Mouse (Mus musculus) forebrain, embryonic 13.5 days (tissue): ENCODE results near the gene G6pc2. TPM values are rescaled to one million over a fixed set of nuclear protein-coding genes. Genes with fewer than 3 reads are reported as not detected.

Experiments
- ATAC-seq: fragments of 200-750 bp; cut with Nextera tagmentation; 2 replicates; pipeline ENCODE4 v1.8.0; 2017
- H3K27ac ChIP-seq: fragments of 300-500 bp; sonication (generic); 2 replicates; pipeline ENCODE4 v1.5.1; 2015; ENCODE audit warnings: inconsistent platforms, mild to moderate bottlenecking, moderate library complexity
- H3K27me3 ChIP-seq: fragments of 300-500 bp; sonication (generic); 2 replicates; pipeline ENCODE4 v1.6.1; 2015; ENCODE audit warnings: mild to moderate bottlenecking, inconsistent platforms
- H3K36me3 ChIP-seq: fragments of 300-500 bp; sonication (generic); 2 replicates; pipeline ENCODE4 v1.6.1; 2015; ENCODE audit warnings: mild to moderate bottlenecking, inconsistent platforms; ENCODE audit not compliant: poor library complexity, severe bottlenecking
- H3K4me1 ChIP-seq: fragments of 300-500 bp; sonication (generic); 2 replicates; pipeline ENCODE4 v1.6.1; 2015; ENCODE audit warnings: inconsistent platforms
- H3K4me2 ChIP-seq: fragments of 300-500 bp; sonication (generic); 2 replicates; pipeline ENCODE4 v1.6.1; 2015; ENCODE audit warnings: inconsistent platforms, mild to moderate bottlenecking, moderate library complexity
- H3K4me3 ChIP-seq: fragments of 300-500 bp; sonication (generic); 2 replicates; pipeline ENCODE4 v1.5.1; 2015; ENCODE audit warnings: mild to moderate bottlenecking, inconsistent platforms
- H3K9ac ChIP-seq: fragments of 300-500 bp; sonication (generic); 2 replicates; pipeline ENCODE4 v1.6.1; 2015; ENCODE audit warnings: mild to moderate bottlenecking, inconsistent platforms
- H3K9me3 ChIP-seq: fragments of 300-500 bp; sonication (generic); replicated peaks from 2 replicates; pipeline ENCODE4 v1.6.1; 2016; ENCODE audit warnings: inconsistent platforms
- WGBS: fragments of 180-500 bp; shearing (Covaris S2); methylation state at CpG from one replicate; pipeline ENCODE4 v1.1.7; 2015; 5-methylcytosine and 5-hydroxymethylcytosine counted together
- polyA plus RNA-seq: library from polyadenylated mRNA; unstranded; fragments of >200 nt; fragmentation: Nextera tagmentation; extraction: Ambion mirVana; gene quantifications from 2 replicates; pipeline ENCODE4 v1.2.1, GENCODE M21; 2015

Gene G6pc2
- polyA plus RNA-seq, 1 experiment from 2014 or later, result not detected

DNA sequence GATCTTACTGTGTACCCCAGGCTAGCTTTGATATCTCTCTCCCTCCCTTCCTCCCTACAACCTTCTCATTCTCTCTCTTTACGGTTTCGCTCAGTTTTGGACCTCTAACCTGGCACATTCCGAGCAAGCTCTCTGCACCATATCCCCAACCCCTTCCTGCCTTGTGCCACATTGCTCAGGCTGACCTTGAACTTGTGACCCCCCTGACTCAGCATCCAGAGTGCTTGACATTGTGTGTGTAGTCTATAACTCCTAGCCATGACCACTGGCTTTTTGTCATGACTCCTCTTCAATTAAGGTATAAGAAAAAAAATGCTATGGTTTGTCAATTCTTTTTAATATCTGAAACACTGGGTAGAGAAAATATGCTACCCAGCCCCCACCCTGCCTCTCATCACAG, 1.2 kb upstream of the G6pc2 start:
- H3K36me3 ChIP-seq, result no peaks in the 10 kb centered on the region
- no peak overlapping the region for H3K9ac ChIP-seq
- H3K27me3 ChIP-seq, result no peaks in the 10 kb centered on the region
- no peak for ATAC-seq
- 91% methylated on average over 3 of the region's 3 CpGs for WGBS
- H3K4me2 ChIP-seq, result no peak overlapping the region
- H3K9me3 ChIP-seq, result no peaks in the 10 kb centered on the region
- peaks cover 11% of the 10 kb centered on the region for H3K4me1 ChIP-seq
- no peak overlapping the region for H3K27ac ChIP-seq
- H3K4me3 ChIP-seq, result no peak overlapping the region

DNA sequence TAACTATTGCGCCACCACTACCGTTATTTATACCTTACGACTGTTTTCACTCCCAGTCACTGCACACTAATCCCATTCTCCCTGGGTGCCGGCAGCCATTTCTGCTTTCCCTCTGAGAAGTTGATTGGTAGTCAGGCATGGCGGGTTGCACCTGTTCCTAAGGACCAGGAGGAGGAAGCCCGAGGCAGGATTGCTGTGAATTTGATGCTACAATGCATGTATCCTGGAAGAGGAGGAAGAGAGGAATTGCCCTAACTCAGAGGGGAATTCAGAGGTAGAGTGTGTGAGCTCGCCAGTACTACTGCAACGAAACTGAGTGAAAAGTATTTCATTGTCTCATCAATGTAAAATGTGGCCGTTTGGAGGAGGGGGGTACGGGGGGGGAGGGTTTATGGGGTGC, 1.8 kb downstream of the G6pc2 start:
- H3K36me3 ChIP-seq, result no peaks in the 10 kb centered on the region
- H3K4me2 ChIP-seq, result no peak overlapping the region
- H3K27me3 ChIP-seq, result no peaks in the 10 kb centered on the region
- H3K27ac ChIP-seq, result no peak overlapping the region
- no peak overlapping the region for H3K4me3 ChIP-seq
- ATAC-seq, result no peak
- H3K9ac ChIP-seq, result no peak overlapping the region
- WGBS, result 68% methylated on average over 10 of the region's 10 CpGs
- H3K4me1 ChIP-seq, result 0 out of 2 replicates have a peak, but pooled peaks cover 5% of the 10 kb centered on the region
- H3K9me3 ChIP-seq, result no peaks in the 10 kb centered on the region

DNA sequence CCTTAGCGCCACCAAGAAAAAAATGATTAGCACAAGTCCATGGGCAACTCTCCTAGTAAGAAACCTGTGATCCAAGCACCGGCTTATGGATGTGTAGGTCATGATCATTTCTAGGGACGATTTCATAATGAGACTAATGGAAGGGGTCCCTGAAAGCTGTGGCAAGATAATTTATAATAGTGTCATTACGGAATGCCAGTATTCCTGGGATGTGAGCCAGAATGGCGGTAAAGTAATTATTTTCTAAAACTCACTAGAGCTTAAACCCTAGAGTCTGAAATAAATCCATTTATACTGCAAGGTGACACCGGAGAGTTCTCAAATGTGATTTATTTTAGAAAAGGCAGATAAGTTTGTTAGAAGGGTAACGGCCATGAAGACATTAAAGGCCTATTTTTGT, 4.4 kb downstream of the G6pc2 start:
- Histone ChIP-seq H3K9me3 (no peaks in the 10 kb centered on the region), H3K4me3 (no peak overlapping the region), H3K36me3 (no peaks in the 10 kb centered on the region), H3K27me3 (no peaks in the 10 kb centered on the region), H3K9ac (no peak overlapping the region), H3K4me2 (no peak overlapping the region), H3K4me1 (0 out of 2 replicates have a peak, but pooled peaks cover 5% of the 10 kb centered on the region), H3K27ac (no peak overlapping the region)
- no peak for ATAC-seq
- WGBS, result 67% methylated on average over 7 of the region's 7 CpGs

DNA sequence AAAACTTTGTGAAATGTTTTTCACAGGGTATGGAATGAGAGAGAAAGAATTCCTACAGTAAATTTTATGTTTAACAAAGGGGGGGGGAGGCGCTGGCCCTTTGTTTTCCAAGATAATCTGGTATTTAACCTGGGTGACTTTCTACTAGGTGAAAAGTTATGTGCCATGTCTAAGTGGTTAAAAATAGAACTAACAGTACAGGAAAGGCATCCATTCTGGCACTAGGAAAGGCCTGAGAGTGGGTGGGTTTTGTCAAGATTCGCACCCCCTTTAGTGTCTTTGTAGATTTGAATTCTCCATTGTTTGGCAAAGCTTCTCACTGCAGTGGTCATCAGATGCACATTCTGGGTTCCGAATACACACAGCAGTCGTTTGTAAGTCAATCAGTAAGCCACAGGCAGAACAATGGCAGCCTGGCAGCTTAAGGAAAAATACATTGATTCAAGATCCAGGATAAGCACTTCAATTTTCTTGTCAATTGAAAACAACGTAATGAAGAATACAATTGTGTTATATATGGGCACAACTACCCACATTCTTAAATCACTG, 11.1 kb downstream of the G6pc2 start:
- no peak overlapping the region for H3K4me2 ChIP-seq
- no peaks in the 10 kb centered on the region for H3K9me3 ChIP-seq
- H3K9ac ChIP-seq, result no peak overlapping the region
- no peak overlapping the region for H3K27ac ChIP-seq
- peaks cover 11% of the 10 kb centered on the region; the same call in 1 of the 2 replicates for H3K27me3 ChIP-seq
- no peaks in the 10 kb centered on the region for H3K4me1 ChIP-seq
- no peaks in the 10 kb centered on the region for H3K36me3 ChIP-seq
- WGBS, result 22% methylated on average over 5 of the region's 5 CpGs
- no peak for ATAC-seq
- no peak overlapping the region for H3K4me3 ChIP-seq

DNA sequence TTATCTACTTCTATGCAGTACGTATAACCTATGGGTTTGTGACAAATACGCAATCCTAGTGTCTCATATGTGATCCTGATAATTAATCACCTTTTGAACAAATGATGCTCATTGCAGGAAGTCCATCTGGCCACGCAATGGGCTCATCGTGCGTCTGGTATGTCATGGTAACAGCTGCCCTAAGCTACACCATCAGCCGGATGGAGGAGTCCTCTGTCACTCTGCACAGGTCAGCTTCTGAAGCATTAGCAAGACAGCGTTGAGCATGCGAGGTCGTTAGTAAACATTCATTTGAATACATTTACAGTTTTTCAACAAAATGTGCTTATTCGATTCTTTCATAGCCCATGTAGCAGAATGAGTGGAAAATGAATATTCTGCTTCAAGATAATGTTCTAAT, 11.9 kb downstream of the G6pc2 start:
- Histone ChIP-seq H3K27me3 (peaks cover 11% of the 10 kb centered on the region; the same call in 1 of the 2 replicates), H3K4me3 (no peak overlapping the region), H3K9ac (no peak overlapping the region), H3K9me3 (no peaks in the 10 kb centered on the region), H3K36me3 (no peaks in the 10 kb centered on the region), H3K27ac (no peak overlapping the region), H3K4me2 (no peak overlapping the region), H3K4me1 (no peaks in the 10 kb centered on the region)
- ATAC-seq, result peak; percentile 74; the same call in 1 of the 2 replicates
- WGBS, result 56% methylated on average over 10 of the region's 10 CpGs

DNA sequence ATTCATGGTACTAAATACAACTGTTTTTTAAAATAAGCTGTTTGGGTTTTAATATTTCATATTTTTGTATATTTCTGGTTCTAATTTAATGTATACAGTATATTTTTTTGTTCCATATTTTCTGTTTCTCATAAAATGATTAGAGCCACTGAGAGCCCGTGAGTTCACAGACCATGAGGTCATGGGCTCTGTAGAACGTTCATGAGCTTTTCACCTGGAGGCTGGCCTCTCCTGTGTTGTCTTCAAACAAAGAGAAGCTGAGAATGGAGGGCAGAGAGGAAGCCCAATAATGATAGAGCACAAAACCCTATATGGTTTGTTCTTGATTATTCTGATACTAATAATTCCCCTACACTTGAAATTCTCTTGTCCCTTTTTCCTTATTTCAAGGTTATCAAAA, 13.9 kb downstream of the G6pc2 start:
- Histone ChIP-seq H3K9me3 (no peaks in the 10 kb centered on the region), H3K27me3 (peaks cover 11% of the 10 kb centered on the region; the same call in 1 of the 2 replicates), H3K9ac (no peak overlapping the region), H3K4me1 (no peaks in the 10 kb centered on the region), H3K4me2 (no peak overlapping the region), H3K27ac (no peak overlapping the region), H3K4me3 (no peak overlapping the region), H3K36me3 (no peaks in the 10 kb centered on the region)
- ATAC-seq, result no peak
- 62% methylated on average over 2 of the region's 2 CpGs for WGBS

DNA sequence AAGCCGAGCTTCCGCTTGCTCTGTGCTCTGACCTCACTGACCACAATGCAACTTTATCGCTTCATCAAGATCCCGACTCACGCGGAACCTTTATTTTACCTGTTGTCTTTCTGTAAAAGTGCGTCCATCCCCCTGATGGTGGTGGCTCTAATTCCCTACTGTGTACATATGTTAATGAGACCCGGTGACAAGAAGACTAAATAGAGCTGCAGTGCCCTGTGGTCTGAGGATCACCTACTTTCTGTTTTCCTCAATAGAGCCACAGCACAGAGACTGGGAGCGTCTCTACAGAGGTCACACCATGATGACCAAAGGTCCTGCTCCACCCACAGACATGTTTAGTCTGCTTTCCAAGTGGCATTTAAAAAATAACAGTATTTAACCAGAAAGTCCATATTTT, 16.0 kb downstream of the G6pc2 start:
- Histone ChIP-seq H3K4me1 (peaks cover 7% of the 10 kb centered on the region; the same call in 1 of the 2 replicates), H3K9me3 (no peaks in the 10 kb centered on the region), H3K4me3 (no peak overlapping the region), H3K27me3 (peaks cover 11% of the 10 kb centered on the region; the same call in 1 of the 2 replicates), H3K36me3 (no peaks in the 10 kb centered on the region), H3K27ac (no peak overlapping the region), H3K4me2 (no peak overlapping the region), H3K9ac (no peak overlapping the region)
- WGBS, result 90% methylated on average over 9 of the region's 9 CpGs
- no peak for ATAC-seq

DNA sequence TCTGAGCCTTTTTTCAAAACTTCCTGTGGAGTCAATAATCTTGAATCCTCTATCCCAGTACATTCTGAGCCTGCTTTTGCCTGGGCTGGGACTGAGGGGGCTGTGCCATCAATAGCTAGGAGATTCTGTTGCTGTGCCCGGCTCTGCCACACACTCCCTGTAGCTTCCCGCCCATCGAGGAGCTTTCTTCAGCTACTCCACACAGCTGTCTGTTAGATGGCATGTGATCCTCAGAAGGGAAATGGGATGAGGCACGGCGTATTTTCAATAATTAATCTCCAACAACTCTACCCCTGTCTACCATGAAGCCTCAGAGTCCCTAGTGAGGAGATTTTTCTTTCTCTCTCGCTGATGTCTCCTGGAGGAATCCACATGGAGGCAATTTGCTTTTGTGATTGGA, 17.8 kb downstream of the G6pc2 start:
- H3K9me3 ChIP-seq, result no peaks in the 10 kb centered on the region
- no peak for ATAC-seq
- H3K27ac ChIP-seq, result no peak overlapping the region
- peaks cover 7% of the 10 kb centered on the region; the same call in 1 of the 2 replicates for H3K4me1 ChIP-seq
- H3K27me3 ChIP-seq, result peaks cover 14% of the 10 kb centered on the region; the same call in 1 of the 2 replicates
- no peaks in the 10 kb centered on the region for H3K36me3 ChIP-seq
- WGBS, result 82% methylated on average over 6 of the region's 6 CpGs
- H3K9ac ChIP-seq, result no peak overlapping the region
- no peak overlapping the region for H3K4me3 ChIP-seq
- H3K4me2 ChIP-seq, result no peak overlapping the region

DNA sequence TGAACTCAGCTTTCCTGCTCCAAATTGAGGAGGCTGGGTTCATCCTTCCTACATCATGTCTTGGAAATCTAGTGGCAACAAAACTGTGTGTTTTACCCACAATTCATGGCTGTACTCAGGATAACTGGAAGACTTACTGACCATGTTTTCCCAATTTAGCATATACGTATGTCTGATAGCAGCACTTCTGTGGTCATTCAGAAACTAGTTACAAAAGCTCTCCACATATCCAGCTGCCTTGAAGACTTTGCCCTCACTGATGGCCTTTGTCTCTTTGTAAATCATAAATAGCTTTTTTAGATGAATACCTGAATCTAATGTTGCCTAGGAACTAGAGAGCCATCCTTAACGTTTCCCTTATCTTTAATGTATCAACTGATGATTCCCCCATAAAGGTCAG, 19.3 kb downstream of the G6pc2 start:
- H3K4me3 ChIP-seq, result no peak overlapping the region
- 81% methylated on average over 2 of the region's 2 CpGs for WGBS
- ATAC-seq, result no peak
- H3K4me2 ChIP-seq, result no peak overlapping the region
- no peaks in the 10 kb centered on the region for H3K9me3 ChIP-seq
- no peak overlapping the region for H3K27ac ChIP-seq
- H3K4me1 ChIP-seq, result peaks cover 7% of the 10 kb centered on the region; the same call in 1 of the 2 replicates
- H3K27me3 ChIP-seq, result peaks cover 14% of the 10 kb centered on the region; the same call in 1 of the 2 replicates
- no peak overlapping the region for H3K9ac ChIP-seq
- H3K36me3 ChIP-seq, result no peaks in the 10 kb centered on the region

DNA sequence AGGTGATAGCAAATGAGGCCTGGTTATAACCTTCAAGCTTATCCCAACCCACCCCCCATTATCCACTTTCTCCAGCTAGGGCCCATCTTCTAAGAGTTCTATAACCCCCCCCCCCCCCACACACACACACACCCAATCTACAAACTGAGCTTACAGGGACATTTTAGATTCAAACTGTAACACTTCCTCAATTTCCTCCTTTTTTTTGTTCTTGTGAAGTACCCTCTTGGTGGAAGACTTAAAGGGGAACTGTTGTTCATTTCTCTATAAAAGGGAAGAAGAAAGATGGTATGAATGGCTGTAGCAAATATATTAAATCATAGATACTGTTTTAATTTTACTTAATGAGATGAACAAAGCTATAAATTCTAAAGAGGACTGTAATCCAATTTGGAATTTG, 21.2 kb downstream of the G6pc2 start:
- Histone ChIP-seq H3K36me3 (no peaks in the 10 kb centered on the region), H3K4me3 (no peak overlapping the region), H3K4me2 (no peak overlapping the region), H3K27ac (no peak overlapping the region), H3K9ac (no peak overlapping the region), H3K9me3 (no peaks in the 10 kb centered on the region), H3K4me1 (peaks cover 14% of the 10 kb centered on the region), H3K27me3 (peaks cover 5% of the 10 kb centered on the region; the same call in 1 of the 2 replicates)
- ATAC-seq, result no peak

DNA sequence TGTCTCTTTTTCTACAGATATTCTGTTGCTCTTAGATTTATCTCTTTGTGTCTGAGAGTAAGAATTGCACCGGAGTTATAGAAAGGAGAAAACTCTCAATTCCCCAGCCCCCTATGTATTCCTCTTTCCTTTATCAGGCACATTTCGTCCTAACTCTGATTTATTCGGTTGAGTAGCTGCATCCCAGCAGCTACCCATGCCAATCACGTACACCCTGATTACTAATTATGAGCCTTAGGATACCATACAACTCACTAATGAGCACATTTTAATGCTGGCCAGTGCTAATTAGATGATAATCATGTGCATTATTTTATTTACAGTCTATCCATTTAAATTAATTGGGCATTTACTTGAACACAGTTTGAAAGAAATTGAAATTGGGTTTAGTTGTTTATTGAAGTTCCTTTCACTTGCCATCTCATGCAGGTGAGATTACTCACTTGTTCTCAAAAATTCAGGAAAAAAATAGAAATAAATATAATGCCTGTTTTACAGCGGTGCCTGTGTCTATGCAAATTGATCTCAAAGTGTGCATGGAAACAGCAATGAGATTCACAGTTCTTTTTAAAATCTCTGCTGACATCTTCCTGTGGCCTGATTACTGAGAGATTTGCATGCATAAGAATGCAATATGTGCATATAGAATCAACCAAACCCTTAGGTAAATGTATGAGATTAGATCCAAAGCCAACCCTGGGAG, 24.3 kb downstream of the G6pc2 start:
- ATAC-seq, result peak; percentile 97

DNA sequence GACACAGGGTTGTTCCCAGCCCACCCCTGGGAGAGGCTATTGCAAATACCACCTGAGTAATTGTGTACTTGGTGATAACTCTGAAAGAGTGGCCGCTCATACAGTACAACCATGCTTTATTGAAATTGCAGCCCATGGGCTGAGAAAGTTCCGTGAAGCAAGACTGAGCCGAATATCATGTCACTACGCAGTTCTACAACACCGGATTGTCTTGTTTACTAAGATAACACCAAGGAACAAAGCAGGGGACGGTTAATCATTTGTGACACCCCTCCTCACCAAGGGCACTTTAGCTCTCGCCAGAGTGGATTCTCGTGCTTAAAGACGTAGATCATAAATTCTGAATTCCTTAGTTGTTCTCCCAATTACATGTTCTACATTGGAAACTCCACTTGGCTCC, 28.4 kb downstream of the G6pc2 start:
- Histone ChIP-seq H3K9ac (no peak overlapping the region), H3K9me3 (no peaks in the 10 kb centered on the region), H3K27me3 (peaks cover 20% of the 10 kb centered on the region), H3K4me3 (no peak overlapping the region), H3K36me3 (no peaks in the 10 kb centered on the region), H3K4me1 (peaks cover 7% of the 10 kb centered on the region), H3K4me2 (no peak overlapping the region), H3K27ac (no peak overlapping the region)
- 94% methylated on average over 9 of the region's 9 CpGs for WGBS
- ATAC-seq, result no peak

More for the DNA sequence above, 24.3 kb downstream of the G6pc2 start:
- Histone ChIP-seq H3K9ac (no peak overlapping the region), H3K36me3 (no peaks in the 10 kb centered on the region), H3K9me3 (no peaks in the 10 kb centered on the region), H3K4me1 (peaks cover 14% of the 10 kb centered on the region), H3K4me2 (no peak overlapping the region), H3K27ac (no peak overlapping the region), H3K4me3 (no peak overlapping the region), H3K27me3 (peaks cover 18% of the 10 kb centered on the region)
- WGBS, result 13% methylated on average over 5 of the region's 5 CpGs
